Mouse (Mus musculus) forelimb bud, embryonic 11.5 days (tissue): ENCODE measurements at regions not wholly inside any gene's neighbourhood (a gene's known extent, or its start where the extent isn't known, plus 50 kb on each side); places are given as distances from the start of the nearest gene placed in this dataset.

Experiments
- DNase-seq: peaks from one replicate; pipeline ENCODE4 v3.0.0-alpha.2; 2012; ENCODE audit warnings: low read depth, low spot score

DNA sequence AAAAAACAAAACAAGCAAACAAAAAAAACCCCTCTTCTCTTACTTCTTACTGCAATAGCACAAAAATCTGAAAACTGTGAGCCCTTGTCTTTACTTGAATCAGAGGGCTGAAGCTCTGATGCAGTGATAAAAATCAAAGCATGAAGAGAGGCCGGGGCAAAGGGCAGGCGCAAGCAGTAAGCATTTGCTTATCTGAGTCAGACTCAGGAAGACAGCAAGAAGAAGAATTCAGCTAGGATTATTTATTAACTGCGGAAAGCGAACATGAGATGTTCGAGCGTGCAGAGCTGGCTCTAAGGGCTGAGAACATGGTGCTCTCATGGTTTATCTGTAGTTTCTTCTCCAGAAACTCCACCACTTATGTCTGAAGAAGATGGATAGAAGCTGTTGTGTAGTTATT is 163.4 kb upstream of the Sgcd start:
- DNase-seq: no peak

DNA sequence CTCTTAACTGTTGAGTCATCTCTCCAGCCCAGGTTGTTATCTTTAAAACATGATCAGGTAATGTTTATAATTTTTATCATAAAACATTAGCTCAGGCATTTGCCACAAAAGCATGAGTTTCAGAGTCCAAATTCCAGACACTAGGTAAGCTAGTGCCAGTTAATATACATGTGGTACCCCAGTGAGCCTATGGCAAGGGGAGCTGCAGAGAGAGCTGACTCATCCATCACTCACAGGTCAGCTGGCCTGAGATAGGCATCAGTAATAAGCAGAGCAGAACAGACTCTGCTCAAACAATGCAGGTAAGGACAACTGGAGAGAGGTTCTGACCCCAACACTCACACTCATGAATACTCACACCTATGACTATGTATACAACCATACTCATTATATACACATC is 144.6 kb upstream of the Sgcd start:
- DNase-seq: no peak

- DNase-seq: no peak
Observed at GRCm38 (mm10) chr11:48098063-48098462, 109.3 kb upstream of the Sgcd start.

DNA sequence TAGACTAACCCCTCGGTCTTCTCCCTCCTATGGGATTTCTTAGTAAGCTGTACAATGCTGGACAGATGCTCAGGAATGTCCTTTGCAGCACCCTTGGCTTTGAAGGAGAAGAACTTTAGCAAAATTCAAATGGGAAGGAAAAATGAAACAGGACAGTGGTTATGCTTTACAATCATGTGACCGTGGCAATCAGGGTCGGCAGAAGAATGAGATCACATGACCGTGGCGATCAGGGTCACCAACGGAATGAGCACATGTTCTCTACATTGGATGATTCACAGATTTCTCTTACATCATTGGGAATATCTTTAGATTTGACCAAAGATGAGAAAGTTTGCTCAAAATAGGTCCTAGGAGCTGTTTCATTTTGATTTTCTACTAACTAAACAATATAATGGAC is 108.7 kb upstream of the Sgcd start:
- DNase-seq: no peak

DNA sequence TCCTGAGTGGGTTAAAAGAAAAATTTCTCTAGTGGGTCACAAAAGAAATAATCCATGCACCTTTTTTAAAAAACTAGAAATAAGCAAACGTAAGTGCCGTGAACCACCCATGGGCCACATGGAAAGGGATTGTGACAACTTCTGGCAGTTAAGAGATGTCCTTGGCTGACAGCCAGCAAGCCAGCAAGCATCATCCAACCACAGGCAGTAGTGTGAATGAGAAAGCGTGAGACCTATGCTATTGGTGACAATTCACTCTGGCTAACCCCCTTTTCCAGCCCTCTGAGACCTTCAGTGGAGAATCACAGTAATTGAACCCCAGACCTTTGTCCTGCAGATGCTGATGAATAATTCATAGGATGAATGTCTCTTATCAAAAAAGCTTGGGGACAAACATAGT is 78.3 kb upstream of the Sgcd start:
- DNase-seq: no peak

DNA sequence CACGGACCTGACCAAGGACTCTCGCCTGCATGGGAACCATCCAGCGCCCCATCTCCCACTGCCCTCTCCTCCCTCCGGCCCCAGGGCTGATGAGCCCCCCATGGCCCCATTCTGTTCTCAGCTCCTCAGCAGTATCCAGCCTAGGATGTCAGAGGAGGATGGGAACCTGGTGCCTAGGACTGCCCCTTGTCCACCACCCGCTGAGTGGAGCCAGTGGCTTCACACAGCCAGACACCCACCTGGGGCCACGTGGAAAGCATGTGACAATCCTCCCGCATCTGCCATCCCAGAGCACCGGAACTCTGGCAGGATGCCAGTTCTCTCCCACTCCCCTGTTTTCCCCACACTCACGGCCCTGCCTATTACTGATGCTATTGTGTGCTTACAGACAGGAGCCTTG is 75.0 kb upstream of the Sgcd start:
- DNase-seq: no peak

DNA sequence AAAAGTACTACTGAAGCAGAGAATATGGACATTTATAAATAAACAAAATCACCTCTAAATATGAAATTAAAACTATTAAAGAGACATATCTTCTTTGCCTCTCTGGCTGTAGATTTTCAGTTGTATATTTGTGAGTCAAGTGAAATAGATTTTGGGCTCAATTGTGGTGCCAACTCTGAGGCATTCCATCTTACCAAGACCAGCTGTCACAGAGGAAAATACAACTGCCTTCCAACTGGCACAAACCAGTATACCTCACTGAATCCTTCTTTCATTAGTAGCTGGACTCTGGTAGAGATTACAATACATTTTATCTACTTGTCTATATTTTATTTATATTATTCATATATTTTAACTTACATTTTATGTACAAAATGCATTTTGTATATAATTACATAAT is 72.7 kb upstream of the Sgcd start:
- DNase-seq: no peak

- DNase-seq: peak; percentile 3
Observed at GRCm38 (mm10) chr11:48051156-48051866, 62.5 kb upstream of the Sgcd start.

GRCm38 (mm10) chr11:48048311-48048710 is 59.5 kb upstream of the Sgcd start:
- no peak for DNase-seq
